Mouse (Mus musculus) limb, embryonic 14.5 days (tissue): Measurements from ENCODE around the gene Cd22. TPM values are rescaled to one million over a fixed set of nuclear protein-coding genes. Genes with fewer than 3 reads are reported as not detected.
"Not testable (repeated sequence)": the region's sequence is repeated elsewhere in the genome, so short reads cannot be mapped to it uniquely, and the experiment has no call there.

Experiments used
- ATAC-seq: fragments of 200-750 bp; cut with Nextera tagmentation; 2 replicates; pipeline ENCODE4 v1.8.0; 2017; ENCODE audit warnings: low read depth, moderate number of reproducible peaks, moderate TSS enrichment; ENCODE audit not compliant: low FRiP score
- DNase-seq: peaks from one replicate; pipeline ENCODE4 v3.0.0-alpha.2; 2015; ENCODE audit warnings: low spot score
- H3K27ac ChIP-seq: fragments of 300-500 bp; sonication (generic); replicated peaks from 2 replicates; pipeline ENCODE4 v1.5.1; 2014; ENCODE audit warnings: low read depth, mild to moderate bottlenecking, low read length, moderate library complexity, mixed read lengths
- H3K27me3 ChIP-seq: fragments of 300-500 bp; sonication (generic); 2 replicates; pipeline ENCODE4 v1.6.1; 2014; ENCODE audit warnings: low read length, mixed read lengths; ENCODE audit not compliant: control insufficient read depth, insufficient read depth
- H3K36me3 ChIP-seq: fragments of 300-500 bp; sonication (generic); 2 replicates; pipeline ENCODE4 v1.6.1; 2014; ENCODE audit warnings: mild to moderate bottlenecking, low read length, moderate library complexity, mixed read lengths; ENCODE audit not compliant: control insufficient read depth, insufficient read depth
- H3K4me1 ChIP-seq: fragments of 300-500 bp; sonication (generic); 2 replicates; pipeline ENCODE4 v1.6.1; 2014; ENCODE audit warnings: antibody characterized with exemption, low read length, mixed read lengths; ENCODE audit not compliant: control insufficient read depth, insufficient read depth
- H3K4me2 ChIP-seq: fragments of 300-500 bp; sonication (generic); replicated peaks from 2 replicates; pipeline ENCODE4 v1.6.1; 2014; ENCODE audit warnings: low read depth, mild to moderate bottlenecking, low read length, moderate library complexity; ENCODE audit not compliant: severe bottlenecking
- H3K4me3 ChIP-seq: fragments of 300-500 bp; sonication (generic); replicated peaks from 2 replicates; pipeline ENCODE4 v1.5.1; 2014; ENCODE audit warnings: low read length
- H3K9ac ChIP-seq: fragments of 300-500 bp; sonication (generic); 2 replicates; pipeline ENCODE4 v1.6.1; 2014; ENCODE audit warnings: mild to moderate bottlenecking, low read depth, low read length, moderate library complexity; ENCODE audit not compliant: severe bottlenecking
- H3K9me3 ChIP-seq: fragments of 300-500 bp; sonication (generic); 2 replicates; pipeline ENCODE4 v1.6.1; 2016; ENCODE audit warnings: low read length; ENCODE audit not compliant: control insufficient read depth
- POLR2A ChIP-seq: fragments of 200-500 bp; IDR thresholded peaks from 2 replicates; pipeline ENCODE4 v1.8.0; 2012; ENCODE audit warnings: inconsistent platforms, mild to moderate bottlenecking, moderate library complexity, borderline replicate concordance; ENCODE audit not compliant: insufficient read depth, insufficient read length; ENCODE audit errors: extremely low read depth
- whole genome bisulfite sequencing: fragments of 180-500 bp; shearing (Covaris S2); extraction: QIAGEN DNeasy Blood & Tissue Kit; methylation state at CpG from one replicate; pipeline ENCODE4 v1.1.7; 2014; 5-methylcytosine and 5-hydroxymethylcytosine counted together
- polyA plus RNA-seq, 2 experiments: library from polyadenylated mRNA; depleted of rRNA in 1 of 2; stranded (reverse) in 1 of 2; unstranded in 1 of 2; fragments of >200 nt; fragmentation: Nextera tagmentation in 1 of 2; extraction: Ambion mirVana in 1 of 2; gene quantifications; 2 replicates each; pipeline versions ENCODE4 v1.2.1 to v1.2.3; 2012 to 2014

Gene Cd22
- polyA plus RNA-seq, 2 experiments: 0.10 to 0.11 TPM

DNA sequence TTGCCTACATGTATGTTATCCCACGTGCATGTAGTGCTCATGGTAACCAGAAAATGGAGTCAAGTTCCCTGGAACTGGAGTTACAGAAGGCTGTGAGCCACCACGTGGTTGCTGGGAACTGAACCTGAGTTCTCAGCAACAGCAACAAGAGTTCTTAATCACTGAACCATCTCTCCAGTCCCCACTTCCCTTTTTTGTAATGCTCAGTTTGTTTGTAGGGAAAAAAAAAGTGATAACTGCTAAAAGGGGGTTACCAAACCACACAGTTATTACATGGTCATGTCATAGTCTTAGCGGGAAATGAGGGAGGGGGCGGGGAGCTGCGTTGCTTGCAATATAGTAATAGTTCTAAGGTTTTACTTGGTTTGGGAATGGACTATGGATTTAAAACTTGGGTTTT lies 38.0 kb downstream of the Cd22 start:
- Histone ChIP-seq H3K27ac (no peak overlapping the region), H3K4me1 (0 out of 2 replicates have a peak, but pooled peaks cover 2% of the 10 kb centered on the region), H3K9ac (no peak overlapping the region), H3K4me3 (no peak overlapping the region), H3K9me3 (no peaks in the 10 kb centered on the region), H3K27me3 (no peaks in the 10 kb centered on the region), H3K4me2 (no peak overlapping the region), H3K36me3 (no peaks in the 10 kb centered on the region)
- WGBS: 80% methylated on average over 5 of the region's 5 CpGs
- DNase-seq (no peak), ATAC-seq (no peak)
- no peak for TF ChIP-seq POLR2A

DNA sequence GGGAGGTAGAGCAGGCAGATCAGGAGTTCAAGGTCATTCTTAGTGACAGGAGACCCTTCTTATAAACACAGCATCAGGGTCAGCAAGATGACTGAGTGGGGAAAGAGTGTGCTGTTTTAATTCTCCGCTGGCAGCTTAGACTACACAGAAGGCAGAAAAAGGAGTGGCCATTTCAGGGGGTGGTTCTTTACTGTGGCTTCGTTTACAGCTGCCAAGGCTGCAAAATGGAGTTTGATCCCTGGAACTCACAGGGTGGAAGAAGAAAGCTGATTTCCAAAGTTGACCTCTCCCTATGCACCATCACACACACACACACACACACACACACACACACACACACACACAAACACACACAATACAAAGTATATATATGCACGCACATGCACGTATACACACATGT lies 38.8 kb downstream of the Cd22 start:
- WGBS: 74% methylated on average over 4 of the region's 4 CpGs
- Histone ChIP-seq H3K27ac (no peak overlapping the region), H3K36me3 (no peaks in the 10 kb centered on the region), H3K4me2 (no peak overlapping the region), H3K9ac (no peak overlapping the region), H3K4me3 (no peak overlapping the region), H3K27me3 (no peaks in the 10 kb centered on the region), H3K9me3 (no peaks in the 10 kb centered on the region), H3K4me1 (0 out of 2 replicates have a peak, but pooled peaks cover 2% of the 10 kb centered on the region)
- DNase-seq: no peak
- ATAC-seq: no peak
- no peak for TF ChIP-seq POLR2A

DNA sequence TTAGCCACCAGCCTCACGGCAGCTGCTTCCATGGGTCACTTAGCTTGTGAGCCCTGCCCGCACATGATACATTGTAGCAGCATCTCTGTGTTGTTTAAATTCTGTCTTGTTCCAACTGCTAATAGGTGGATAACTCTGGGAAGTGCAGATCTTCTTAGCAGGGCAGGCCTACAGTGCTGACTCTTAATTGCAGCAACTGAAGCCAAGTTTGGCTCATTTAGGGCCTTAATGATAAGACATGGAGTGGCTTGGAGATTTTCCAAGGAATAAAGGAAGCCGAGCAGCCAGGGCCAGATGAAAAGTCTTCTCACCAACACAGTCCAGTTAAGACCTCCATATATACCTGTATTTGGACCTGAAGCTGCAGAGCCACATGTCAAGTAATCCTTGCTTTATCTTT lies 39.8 kb downstream of the Cd22 start:
- Histone ChIP-seq H3K9ac (no peak overlapping the region), H3K9me3 (no peaks in the 10 kb centered on the region), H3K27me3 (no peaks in the 10 kb centered on the region), H3K4me2 (no peak overlapping the region), H3K27ac (no peak overlapping the region), H3K36me3 (no peaks in the 10 kb centered on the region), H3K4me1 (0 out of 2 replicates have a peak, but pooled peaks cover 2% of the 10 kb centered on the region), H3K4me3 (no peak overlapping the region)
- DNase-seq (no peak), ATAC-seq (no peak)
- TF ChIP-seq POLR2A: no peak
- 84% methylated on average over 3 of the region's 3 CpGs for WGBS

DNA sequence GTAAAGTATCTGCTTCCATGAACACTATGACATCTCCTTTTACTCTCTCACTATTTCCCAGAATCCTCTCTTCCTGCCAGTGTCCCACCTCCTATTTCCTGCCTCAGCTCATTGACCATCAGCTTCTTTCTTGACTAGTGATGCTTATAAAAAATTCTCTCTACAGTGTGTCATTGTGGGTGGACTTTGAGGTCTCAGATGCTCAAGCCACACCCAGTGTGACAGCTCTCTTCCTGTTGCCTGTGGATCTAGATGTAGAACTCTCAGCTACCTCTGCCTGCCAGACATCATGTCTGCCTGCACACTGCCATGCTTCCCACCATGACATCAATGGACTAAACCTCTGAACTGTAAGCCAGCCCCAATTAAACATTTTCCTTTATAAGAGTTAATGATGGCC lies 42.9 kb downstream of the Cd22 start:
- Histone ChIP-seq H3K27ac (no peak overlapping the region), H3K9ac (no peak overlapping the region)

DNA sequence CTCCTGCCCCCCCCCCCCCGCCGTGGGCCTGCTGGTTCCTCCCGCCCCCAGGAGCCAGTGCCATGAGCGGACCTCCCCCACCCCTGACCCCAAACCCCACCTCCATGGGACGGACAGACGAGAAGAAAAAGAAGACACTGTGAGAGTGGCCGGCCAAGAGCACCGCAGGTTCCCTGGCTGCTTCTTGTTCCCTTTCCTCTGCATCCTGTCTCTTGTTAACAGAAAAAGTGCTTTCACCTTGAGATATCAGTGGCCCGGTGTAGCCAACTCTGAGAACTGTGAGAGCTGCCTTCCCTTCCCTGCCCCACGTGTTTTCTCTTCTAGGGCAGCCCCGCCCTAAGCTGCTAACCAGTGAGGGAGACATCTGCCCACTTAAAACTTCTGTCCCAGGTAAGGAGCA lies 47.5 kb downstream of the Cd22 start:
- H3K4me3 ChIP-seq, DNase-seq, H3K9me3 ChIP-seq, H3K4me1 ChIP-seq, ATAC-seq, H3K36me3 ChIP-seq, H3K27ac ChIP-seq, H3K27me3 ChIP-seq, H3K4me2 ChIP-seq, H3K9ac ChIP-seq: not testable (repeated sequence)
- 44% methylated on average over 9 of the region's 11 CpGs for WGBS

More for the DNA sequence above, 42.9 kb downstream of the Cd22 start:
- H3K9me3 ChIP-seq: no peaks in the 10 kb centered on the region
- no peaks in the 10 kb centered on the region for H3K36me3 ChIP-seq
- TF ChIP-seq POLR2A: no peak
- H3K4me3 ChIP-seq: no peak overlapping the region
- H3K4me1 ChIP-seq: no peaks in the 10 kb centered on the region
- ATAC-seq: no peak
- no peak for DNase-seq
- no peak overlapping the region for H3K4me2 ChIP-seq
- H3K27me3 ChIP-seq: no peaks in the 10 kb centered on the region

DNA sequence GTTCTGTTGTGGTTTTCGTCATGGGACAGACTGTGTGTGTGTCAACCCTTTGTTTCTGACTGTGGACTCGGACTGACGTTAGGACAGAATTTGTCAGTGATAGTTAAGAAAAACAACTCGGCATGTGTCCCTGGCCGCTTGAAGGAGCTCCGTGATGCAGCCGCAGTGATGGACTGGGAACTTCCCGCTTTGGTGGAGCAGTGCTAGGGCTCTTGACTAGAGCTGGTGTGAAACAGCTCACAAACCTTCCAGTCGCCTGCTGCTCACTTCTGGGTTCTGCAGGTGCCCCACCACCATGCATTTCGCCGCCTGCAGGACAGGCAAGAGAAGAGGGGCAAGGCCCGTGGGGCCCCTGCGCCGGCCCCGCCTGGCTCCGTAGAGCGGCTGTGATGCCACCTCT lies 47.9 kb downstream of the Cd22 start:
- no peaks in the 10 kb centered on the region for H3K36me3 ChIP-seq
- no peak for DNase-seq
- no peaks in the 10 kb centered on the region for H3K27me3 ChIP-seq
- H3K9me3 ChIP-seq: no peaks in the 10 kb centered on the region
- no peak overlapping the region for H3K9ac ChIP-seq
- ATAC-seq: no peak
- 64% methylated on average over 17 of the region's 17 CpGs for WGBS
- no peak for TF ChIP-seq POLR2A
- no peak overlapping the region for H3K4me2 ChIP-seq
- H3K27ac ChIP-seq: no peak overlapping the region
- H3K4me3 ChIP-seq: no peak overlapping the region
- H3K4me1 ChIP-seq: no peaks in the 10 kb centered on the region
